Mouse (Mus musculus) CH12.LX (cell line): ENCODE data around the gene Kit. TPM values are rescaled to one million over a fixed set of nuclear protein-coding genes. Genes with fewer than 3 reads are reported as not detected.

Experiments used
- DNase-seq: peaks from one replicate; pipeline ENCODE4 v3.0.0-alpha.2; 2013; ENCODE audit errors: extremely low read depth
- H3K27ac ChIP-seq: 2 replicates; pipeline ENCODE4 v1.5.1; 2012; ENCODE audit warnings: low read depth, mild to moderate bottlenecking, control low read depth, moderate library complexity; ENCODE audit not compliant: insufficient read depth
- H3K27me3 ChIP-seq: replicated peaks from 2 replicates; pipeline ENCODE3; 2012; ENCODE audit warnings: inconsistent platforms
- H3K36me3 ChIP-seq, 2 experiments: replicated peaks in 1 of 2; 2 replicates each; pipeline versions ENCODE3 to v1.6.1; 2012; ENCODE audit warnings: inconsistent platforms in 1 of 2, low read length in 1 of 2, mild to moderate bottlenecking in 1 of 2, mixed read lengths in 1 of 2, moderate library complexity in 1 of 2; ENCODE audit not compliant: control insufficient read depth in 1 of 2, insufficient read depth in 1 of 2
- H3K4me1 ChIP-seq, 2 experiments: 2 replicates each; pipeline ENCODE4 v1.6.1; 2012; ENCODE audit warnings: inconsistent platforms in 1 of 2, moderate library complexity in 1 of 2; ENCODE audit not compliant: insufficient read depth in 2 of 2, control insufficient read depth in 1 of 2
- H3K4me2 ChIP-seq: 2 replicates; pipeline ENCODE4 v1.6.1; 2012; ENCODE audit warnings: low read depth, mild to moderate bottlenecking, control low read depth; ENCODE audit not compliant: poor library complexity, insufficient read depth, severe bottlenecking
- H3K4me3 ChIP-seq, 3 experiments: fragments of 150-350 bp in 1 of 3; sonication (generic) in 1 of 3; replicated peaks in 1 of 3; 2 replicates each; pipeline versions ENCODE3 to v1.5.1; 2011 to 2012; ENCODE audit warnings: low read depth in 2 of 3, low read length in 2 of 3, mild to moderate bottlenecking in 2 of 3, moderate library complexity in 2 of 3, control low read depth in 1 of 3, improper control_type of control experiment in 1 of 3, inconsistent platforms in 1 of 3, mixed read lengths in 1 of 3; ENCODE audit not compliant: poor library complexity in 1 of 3
- H3K79me2 ChIP-seq: replicated peaks from 2 replicates; pipeline ENCODE4 v1.6.1; 2012; ENCODE audit warnings: mild to moderate bottlenecking, moderate library complexity; ENCODE audit not compliant: control insufficient read depth, poor library complexity, insufficient read depth, severe bottlenecking; ENCODE audit errors: extremely low read depth
- H3K9ac ChIP-seq: 2 replicates; pipeline ENCODE4 v1.6.1; 2012; ENCODE audit warnings: low read depth, mild to moderate bottlenecking, control low read depth, moderate library complexity; ENCODE audit not compliant: insufficient read depth
- H3K9me3 ChIP-seq: replicated peaks from 2 replicates; pipeline ENCODE3; 2012; ENCODE audit warnings: low read length, inconsistent platforms, mixed read lengths
- CTCF ChIP-seq, 2 experiments: IDR thresholded peaks in 1 of 2; conservative IDR thresholded peaks in 1 of 2; 2 replicates each; pipeline ENCODE4 v1.5.1; 2011 to 2012; ENCODE audit warnings: low read depth in 2 of 2, low read length in 2 of 2, improper control_type of control experiment in 1 of 2, inconsistent platforms in 1 of 2, mild to moderate bottlenecking in 1 of 2, moderate library complexity in 1 of 2
- E2F4 ChIP-seq: IDR thresholded peaks from 2 replicates; pipeline ENCODE4 v1.6.1; 2011; ENCODE audit warnings: low read depth, low read length, improper control_type of control experiment; ENCODE audit not compliant: insufficient replicate concordance
- ETS1 ChIP-seq: conservative IDR thresholded peaks from 2 replicates; pipeline ENCODE4 v1.6.1; 2012; ENCODE audit warnings: low read depth, mild to moderate bottlenecking, inconsistent platforms, low read length, improper control_type of control experiment, moderate library complexity
- HCFC1 ChIP-seq: IDR thresholded peaks from 2 replicates; pipeline ENCODE4 v1.6.1; 2012; ENCODE audit warnings: low read depth, mild to moderate bottlenecking, inconsistent platforms, low read length, improper control_type of control experiment
- JUN ChIP-seq: IDR thresholded peaks from 2 replicates; pipeline ENCODE4 v1.6.1; 2011; ENCODE audit warnings: low read depth, mild to moderate bottlenecking, low read length, improper control_type of control experiment, moderate library complexity; ENCODE audit not compliant: insufficient read depth
- JUND ChIP-seq: conservative IDR thresholded peaks from 2 replicates; pipeline ENCODE4 v1.6.1; 2011; ENCODE audit warnings: low read depth, low read length, improper control_type of control experiment
- MAFK ChIP-seq: IDR thresholded peaks from 2 replicates; pipeline ENCODE4 v1.6.1; 2011; ENCODE audit warnings: low read length, improper control_type of control experiment; ENCODE audit not compliant: insufficient replicate concordance
- MAZ ChIP-seq: IDR thresholded peaks from 2 replicates; pipeline ENCODE4 v1.6.1; 2012; ENCODE audit warnings: low read depth, mild to moderate bottlenecking, inconsistent platforms, low read length, improper control_type of control experiment, moderate library complexity
- MEF2A ChIP-seq: IDR thresholded peaks from 2 replicates; pipeline ENCODE4 v1.6.1; 2014; ENCODE audit warnings: low read depth, mild to moderate bottlenecking, inconsistent platforms, low read length, improper control_type of control experiment, borderline replicate concordance
- MYC ChIP-seq: IDR thresholded peaks from 2 replicates; pipeline ENCODE4 v1.6.1; 2011; ENCODE audit warnings: low read depth, mild to moderate bottlenecking, improper control_type of control experiment, low read length
- NELFE ChIP-seq: IDR thresholded peaks from 2 replicates; pipeline ENCODE4 v1.6.1; 2011; ENCODE audit warnings: low read depth, low read length, improper control_type of control experiment
- PAX5 ChIP-seq: IDR thresholded peaks from 2 replicates; pipeline ENCODE4 v1.6.1; 2012; ENCODE audit warnings: low read length, inconsistent platforms, mixed read lengths
- POLR2AphosphoS2 ChIP-seq: IDR thresholded peaks from 2 replicates; pipeline ENCODE4 v1.6.1; 2011; ENCODE audit warnings: low read depth, low read length, improper control_type of control experiment
- RAD21 ChIP-seq: IDR thresholded peaks from 2 replicates; pipeline ENCODE4 v1.6.1; 2011; ENCODE audit warnings: low read depth, mild to moderate bottlenecking, low read length, improper control_type of control experiment, moderate library complexity
- RCOR1 ChIP-seq: conservative IDR thresholded peaks from 2 replicates; pipeline ENCODE4 v1.6.1; 2012; ENCODE audit warnings: low read depth, mild to moderate bottlenecking, inconsistent platforms, low read length, improper control_type of control experiment
- SMC3 ChIP-seq: IDR thresholded peaks from 2 replicates; pipeline ENCODE4 v1.6.1; 2011; ENCODE audit warnings: low read depth, low read length, improper control_type of control experiment
- UBTF ChIP-seq: IDR thresholded peaks from 2 replicates; pipeline ENCODE4 v1.6.1; 2012; ENCODE audit warnings: low read depth, mild to moderate bottlenecking, inconsistent platforms, low read length, improper control_type of control experiment, moderate library complexity
- USF2 ChIP-seq: conservative IDR thresholded peaks from 2 replicates; pipeline ENCODE4 v1.6.1; 2011; ENCODE audit warnings: low read depth, low read length, improper control_type of control experiment
- ZC3H11A ChIP-seq: IDR thresholded peaks from 2 replicates; pipeline ENCODE4 v1.6.1; 2012; ENCODE audit warnings: low read depth, mild to moderate bottlenecking, inconsistent platforms, low read length, improper control_type of control experiment
- ZKSCAN1 ChIP-seq: IDR thresholded peaks from 2 replicates; pipeline ENCODE4 v1.6.1; 2012; ENCODE audit warnings: low read depth, inconsistent platforms, low read length, improper control_type of control experiment, borderline replicate concordance
- ZMIZ1 ChIP-seq: IDR thresholded peaks from 2 replicates; pipeline ENCODE4 v1.6.1; 2012; ENCODE audit warnings: low read depth, mild to moderate bottlenecking, inconsistent platforms, low read length, improper control_type of control experiment
- dilution Hi-C: fragments of 300-500 bp; cut with MboI; formaldehyde crosslinking; loops from 2 replicates; pipeline ENCODE4 v1.14.3; 2020; ENCODE audit warnings: low sequenced_read_pairs; ENCODE audit not compliant: extremely low pct_unique_long_range_greater_than_20kb, extremely low pct_ligation_motif_present
- in situ Hi-C: fragments of 300-500 bp; cut with MboI; formaldehyde crosslinking; loops from 3 replicates; pipeline ENCODE4 v1.14.3; 2019; ENCODE audit warnings: low sequenced_read_pairs, low pct_ligation_motif_present, low pct_unique_long_range_greater_than_20kb, mixed read lengths
- polyA plus RNA-seq: library from polyadenylated mRNA; unstranded; fragments of >175 nt; gene quantifications from 2 replicates; pipeline ENCODE4 v1.2.1, GENCODE M21; 2012; ENCODE audit warnings: low read depth; ENCODE audit not compliant: insufficient read length
- total RNA-seq, 2 experiments: library from RNA; depleted of rRNA; stranded (reverse); fragments of 300-350 nt in 1 of 2; fragments of >200 nt in 1 of 2; gene quantifications; 2 replicates each; pipeline ENCODE4 v1.2.3; 2012 to 2014

Kit gene
- total and polyA plus RNA-seq, 3 experiments: 0.13 to 0.64 TPM; not detected in 1

- H3K4me3 ChIP-seq: no peak overlapping the region
- in situ Hi-C loops: no loop called here
- peak; percentile 9 for DNase-seq
- peaks cover 27% of the 10 kb centered on the region for H3K9me3 ChIP-seq
- H3K79me2 ChIP-seq: no peaks in the 10 kb centered on the region
- H3K4me1 ChIP-seq: peaks cover 0 to 10% of the 10 kb centered on the region in 2 experiments; a peak in 2 of 4 replicates
- no peak for TF ChIP-seq NELFE
- TF ChIP-seq HCFC1: no peak
- TF ChIP-seq JUN: no peak
- no peak for TF ChIP-seq USF2
- TF ChIP-seq UBTF: no peak
- no peak for TF ChIP-seq ZMIZ1
- TF ChIP-seq JUND: no peak
- TF ChIP-seq SMC3: no peak
- no peak for TF ChIP-seq PAX5
- no peak for TF ChIP-seq RAD21
- TF ChIP-seq MEF2A: no peak
- TF ChIP-seq MYC: no peak
- no peak for TF ChIP-seq POLR2AphosphoS2
- no peak for TF ChIP-seq CTCF (conservative IDR thresholded peaks at IDR 0.05 in 1 of 2, IDR thresholded peaks at IDR 0.05 in 1 of 2; ENCODE audit: low read depth in 2 of 2, low read length in 2 of 2)
- no peaks in the 10 kb centered on the region for H3K27me3 ChIP-seq
- no peak overlapping the region for H3K4me2 ChIP-seq
- no peak overlapping the region for H3K9ac ChIP-seq
- H3K27ac ChIP-seq: no peak overlapping the region
- no peaks in the 10 kb centered on the region for H3K36me3 ChIP-seq
- dilution Hi-C loops: no loop called here
Measured at GRCm38 (mm10) chr5:75640637-75641036, 65.9 kb downstream of the Kit start.

GRCm38 (mm10) chr5:75647046-75647445 lies 72.3 kb downstream of the Kit start:
- Histone ChIP-seq H3K27ac (no peak overlapping the region), H3K4me3 (no peak overlapping the region), H3K9me3 (peaks cover 19% of the 10 kb centered on the region), H3K4me2 (no peak overlapping the region), H3K79me2 (no peaks in the 10 kb centered on the region), H3K4me1 (no peaks in the 10 kb centered on the region), H3K9ac (no peak overlapping the region), H3K27me3 (no peaks in the 10 kb centered on the region), H3K36me3 (no peaks in the 10 kb centered on the region)
- in situ Hi-C loops (no loop called here), dilution Hi-C loops (no loop called here)
- no peak for DNase-seq
- TF ChIP-seq RCOR1: no peak
- TF ChIP-seq MAZ: no peak
- TF ChIP-seq ETS1: no peak
- TF ChIP-seq E2F4: no peak
- no peak for TF ChIP-seq JUND
- TF ChIP-seq SMC3: no peak
- no peak for TF ChIP-seq UBTF
- TF ChIP-seq ZC3H11A: no peak
- TF ChIP-seq MAFK: no peak
- no peak for TF ChIP-seq ZMIZ1
- TF ChIP-seq ZKSCAN1: no peak
- no peak for TF ChIP-seq JUN
- no peak for TF ChIP-seq NELFE
